In the genomic region with DNA sequence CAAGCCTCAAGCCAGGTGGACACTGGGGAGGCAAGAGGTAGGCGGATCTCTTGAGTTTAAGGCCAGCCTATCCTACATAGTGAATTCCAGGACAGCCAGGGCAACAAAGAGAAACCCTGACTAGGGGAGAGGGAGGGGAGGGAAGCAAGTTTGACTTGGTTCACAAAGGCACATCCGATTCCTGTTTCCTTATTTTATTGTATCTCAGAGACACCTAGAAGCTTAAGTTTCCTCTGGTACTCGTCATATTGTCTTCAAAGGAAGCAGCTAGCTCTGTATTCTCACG, we compare ENCODE assay signal across 8 mouse cellular contexts. TPM values are rescaled to one million over a fixed set of nuclear protein-coding genes. Genes with fewer than 3 reads are reported as not detected.
DNase-seq lines count a peak whose midpoint lies in the region; ATAC-seq lines count a peak whose summit lies in the region.

No protein-coding gene starts in this region.

- no peak overlapping the region for H3K9ac ChIP-seq in limb, embryonic 11.5 days (ENCODE audit: low read length)
- H3K9ac ChIP-seq in stomach, embryonic 15.5 days, result no peak overlapping the region

- no peaks in the 10 kb centered on the region for H3K9me3 ChIP-seq in limb, embryonic 11.5 days (ENCODE audit: control insufficient read depth, low read length)
- H3K9me3 ChIP-seq in stomach, embryonic 15.5 days, result no peaks in the 10 kb centered on the region

- H3K4me3 ChIP-seq in limb, embryonic 11.5 days (ENCODE audit: low read depth, low read length), result peak overlapping the region; percentile 91
- H3K4me3 ChIP-seq in stomach, embryonic 15.5 days (replicated peaks), result peak overlapping the region; percentile 92

- peaks cover 15% of the 10 kb centered on the region for H3K4me1 ChIP-seq in limb, embryonic 11.5 days (ENCODE audit: control insufficient read depth, insufficient read depth, low read length)
- peaks cover 46% of the 10 kb centered on the region for H3K4me1 ChIP-seq in stomach, embryonic 15.5 days

- H3K4me2 ChIP-seq in limb, embryonic 11.5 days (ENCODE audit: low read depth, severe bottlenecking), result peak overlapping the region; percentile 86
- peak overlapping the region; percentile 94 for H3K4me2 ChIP-seq in stomach, embryonic 15.5 days

- no peak for ATAC-seq in limb, embryonic 11.5 days (ENCODE audit: insufficient number of reproducible peaks, low FRiP score, low TSS enrichment, low read depth)
- no peak for ATAC-seq in stomach, embryonic 15.5 days (ENCODE audit: insufficient read depth, low FRiP score, low read depth)

- 17% methylated on average over 4 of the region's 4 CpGs for WGBS in limb, embryonic 11.5 days
- WGBS in stomach, embryonic 15.5 days, result 21% methylated on average over 4 of the region's 4 CpGs

- DNase-seq in embryo, embryonic 10.5 days (ENCODE audit: low spot score), result peak; percentile 40
- DNase-seq in embryo, embryonic 9.5 days (ENCODE audit: extremely low spot score), result no peak
- peak; percentile 25 for DNase-seq in thymus, postnatal 25 days
- no peak for DNase-seq in thymus, postnatal 4 days
- no peak for DNase-seq in limb, embryonic 11.5 days (ENCODE audit: low spot score)
- DNase-seq in left cerebral cortex, adult 18-20 months (ENCODE audit: low spot score in 2 of 2), result no peak
- no peak for DNase-seq in yolk sac, embryonic 10.5 days (ENCODE audit: low spot score)

- peaks cover 8% of the 10 kb centered on the region; the same call in 1 of the 2 replicates for H3K36me3 ChIP-seq in limb, embryonic 11.5 days (ENCODE audit: control insufficient read depth, insufficient read depth, low read length)
- 0 out of 2 replicates have a peak, but pooled peaks cover 3% of the 10 kb centered on the region for H3K36me3 ChIP-seq in stomach, embryonic 15.5 days

- H3K27me3 ChIP-seq in limb, embryonic 11.5 days (ENCODE audit: control insufficient read depth, insufficient read depth, low read length), result no peaks in the 10 kb centered on the region
- no peaks in the 10 kb centered on the region for H3K27me3 ChIP-seq in stomach, embryonic 15.5 days (replicated peaks)

- H3K27ac ChIP-seq in limb, embryonic 11.5 days (replicated peaks; ENCODE audit: low read depth, low read length), result peak overlapping the region; percentile 43; the same call in 1 of the 2 replicates
- H3K27ac ChIP-seq in stomach, embryonic 15.5 days, result peak overlapping the region; percentile 96

RNA-seq across cellular contexts. Expression of a gene that starts 0.8 kb away (rescaled TPM):
- polyA plus RNA-seq in limb, embryonic 11.5 days (2014; fragmentation: Nextera tagmentation; extraction: Ambion mirVana), result 89.9 and 91.8 TPM in 2 replicates
- 66.3 and 81.0 TPM in 2 replicates for polyA plus RNA-seq in stomach, embryonic 15.5 days (2015; fragmentation: Nextera tagmentation; extraction: Ambion mirVana)
- total RNA-seq in left cerebral cortex, adult 18-20 months (2021), result 10 to 100 TPM; 81.2 to 85.5 TPM

RNA-seq across cellular contexts. Expression of a gene that starts 1.0 kb away (rescaled TPM):
- polyA plus RNA-seq in limb, embryonic 11.5 days (2014; fragmentation: Nextera tagmentation; extraction: Ambion mirVana), result 34.3 and 34.6 TPM in 2 replicates
- 33.2 and 35.4 TPM in 2 replicates for polyA plus RNA-seq in stomach, embryonic 15.5 days (2015; fragmentation: Nextera tagmentation; extraction: Ambion mirVana)
- 10 to 100 TPM; 78.9 to 81.5 TPM for total RNA-seq in left cerebral cortex, adult 18-20 months (2021)

RNA-seq across cellular contexts. Expression of a gene that starts 9.5 kb away (rescaled TPM):
- polyA plus RNA-seq in limb, embryonic 11.5 days (2014; fragmentation: Nextera tagmentation; extraction: Ambion mirVana), result 0.07 and 0.20 TPM in 2 replicates
- 34.5 and 39.4 TPM in 2 replicates for polyA plus RNA-seq in stomach, embryonic 15.5 days (2015; fragmentation: Nextera tagmentation; extraction: Ambion mirVana)
- total RNA-seq in left cerebral cortex, adult 18-20 months (2021), result not detected

RNA-seq across cellular contexts. Expression of a gene that starts 33.6 kb away (rescaled TPM):
- polyA plus RNA-seq in limb, embryonic 11.5 days (2014; fragmentation: Nextera tagmentation; extraction: Ambion mirVana), result 12.0 and 12.8 TPM in 2 replicates
- polyA plus RNA-seq in stomach, embryonic 15.5 days (2015; fragmentation: Nextera tagmentation; extraction: Ambion mirVana), result 12.8 and 15.8 TPM in 2 replicates
- 10 to 100 TPM; 51.0 to 52.2 TPM for total RNA-seq in left cerebral cortex, adult 18-20 months (2021)

RNA-seq across cellular contexts. Expression of a gene that starts 41.7 kb away (rescaled TPM):
- 8.5 and 11.0 TPM in 2 replicates for polyA plus RNA-seq in limb, embryonic 11.5 days (2014; fragmentation: Nextera tagmentation; extraction: Ambion mirVana)
- polyA plus RNA-seq in stomach, embryonic 15.5 days (2015; fragmentation: Nextera tagmentation; extraction: Ambion mirVana), result 14.0 and 14.5 TPM in 2 replicates
- 10 to 100 TPM; 58.5 to 60.4 TPM for total RNA-seq in left cerebral cortex, adult 18-20 months (2021)

Comparison
In these comparisons a context has a peak if more than half of its experiments do, and no peak if none do; other contexts are left out.
1. DNase-seq: peak in embryo, embryonic 10.5 days (single experiment) and thymus, postnatal 25 days (single experiment); none in embryo, embryonic 9.5 days (single experiment), thymus, postnatal 4 days (single experiment), limb, embryonic 11.5 days (single experiment), left cerebral cortex, adult 18-20 months (0 of 2) and yolk sac, embryonic 10.5 days (single experiment).
2. RNA of a gene that starts 9.5 kb away (polyA plus RNA-seq): 34.5 to 39.4 TPM in stomach, embryonic 15.5 days; 0.07 to 0.20 TPM in limb, embryonic 11.5 days; every median in the first group is over 10 times any median in the second.